ENCODE assay signal across 33 mouse cellular contexts in the genomic region with DNA sequence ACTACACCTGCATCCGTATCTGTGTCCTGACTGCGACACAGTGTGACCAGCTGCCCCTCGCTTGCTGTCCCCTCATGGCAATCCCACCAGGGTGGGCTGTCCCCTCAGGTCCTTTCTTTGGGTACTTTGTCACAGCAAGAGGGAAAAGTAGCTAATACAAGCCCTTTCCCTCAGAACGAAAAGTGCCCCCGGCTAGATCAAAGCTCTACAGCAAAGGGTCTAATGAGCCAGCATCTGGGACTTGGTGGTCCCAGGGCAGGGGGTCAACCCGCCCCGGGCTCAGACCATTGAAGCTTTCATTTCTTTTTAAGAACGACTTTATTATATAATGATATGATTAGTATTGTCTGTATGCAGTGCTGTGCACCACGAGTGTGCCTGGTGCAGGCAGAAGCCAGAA. TPM values are rescaled to one million over a fixed set of nuclear protein-coding genes. Genes with fewer than 3 reads are reported as not detected.
DNase-seq lines count a peak whose midpoint lies in the region; ATAC-seq and TF ChIP-seq lines count a peak whose summit lies in the region.
"Had no signal": no experiment of that assay in that cellular context is flagged by ENCODE, and none has a peak within 500 bp of the region (broad histone marks: within the 10 kb centered on the region; RNA-seq: fewer than 3 reads in every experiment).

No protein-coding gene starts in this region.

- no peak for TF ChIP-seq CTCF in midbrain, postnatal 0 days (IDR thresholded peaks at IDR 0.05)

- H3K4me3 ChIP-seq in heart, embryonic 10.5 days: no peak overlapping the region
- no peak overlapping the region for H3K4me3 ChIP-seq in midbrain, embryonic 11.5 days (ENCODE audit: low read depth, low read length)
- no peak overlapping the region for H3K4me3 ChIP-seq in midbrain, postnatal 0 days (ENCODE audit: low read depth, low read length)
- H3K4me3 ChIP-seq: embryonic facial prominence, embryonic 13.5 days; erythroblast, embryonic 14.5 days; forebrain, embryonic 13.5 days; gastrocnemius, adult 2 months; hindbrain, embryonic 10.5 days had no signal

- no peak overlapping the region for H3K9ac ChIP-seq in midbrain, embryonic 11.5 days (ENCODE audit: low read length)
- no peak overlapping the region for H3K9ac ChIP-seq in midbrain, postnatal 0 days (replicated peaks; ENCODE audit: low read length, poor library complexity, severe bottlenecking)
- H3K9ac ChIP-seq: embryonic facial prominence, embryonic 13.5 days; forebrain, embryonic 13.5 days had no signal

- peak; percentile 55 for DNase-seq in heart, embryonic 10.5 days (ENCODE audit: low spot score)
- no peak for DNase-seq in heart, postnatal 4 days
- DNase-seq in midbrain, embryonic 11.5 days (ENCODE audit: low spot score, missing footprints): no peak
- no peak for DNase-seq in midbrain, postnatal 0 days (ENCODE audit: low spot score)
- DNase-seq in testis, postnatal 10 days (ENCODE audit: low spot score): peak; percentile 27
- DNase-seq in testis, postnatal 14 days (ENCODE audit: low spot score): no peak
- DNase-seq: adrenal gland, adult 2 months; adrenal gland, postnatal 14 days; cerebellum, adult 11 months; cerebellum, adult 2 months; cerebellum, adult 9-11 months; cerebellum, postnatal 25 days; gastrocnemius, adult 2 months; gastrocnemius, postnatal 14 days; heart, adult 18-20 months had no signal

- 0 out of 2 replicates have a peak, but pooled peaks have one; percentile 9 for ATAC-seq in midbrain, embryonic 11.5 days (ENCODE audit: low FRiP score)
- no peak for ATAC-seq in midbrain, postnatal 0 days (ENCODE audit: low FRiP score)
- no peak for ATAC-seq in megakaryocyte, adult 5-6 weeks (ENCODE audit: poor library complexity, severe bottlenecking)
- ATAC-seq: CD4-positive, CD25-positive, alpha-beta regulatory T cell, adult 4 months; forebrain, embryonic 13.5 days; forebrain, embryonic 16.5 days; hindbrain, postnatal 0 days; inflammation-experienced regulatory T-cells, adult 6 months; intestine, embryonic 16.5 days had no signal

- H3K36me3 ChIP-seq in heart, embryonic 10.5 days: no peaks in the 10 kb centered on the region
- H3K36me3 ChIP-seq in midbrain, embryonic 11.5 days (ENCODE audit: control insufficient read depth, insufficient read depth, low read length): no peaks in the 10 kb centered on the region
- no peaks in the 10 kb centered on the region for H3K36me3 ChIP-seq in midbrain, postnatal 0 days (ENCODE audit: insufficient read depth, low read length)
- H3K36me3 ChIP-seq: embryonic facial prominence, embryonic 13.5 days; hindbrain, embryonic 10.5 days had no signal

- no peak overlapping the region for H3K27ac ChIP-seq in heart, embryonic 10.5 days
- H3K27ac ChIP-seq in midbrain, embryonic 11.5 days (ENCODE audit: low read depth, low read length): no peak overlapping the region
- H3K27ac ChIP-seq in midbrain, postnatal 0 days (ENCODE audit: low read depth, low read length): no peak overlapping the region
- H3K27ac ChIP-seq: embryonic facial prominence, embryonic 13.5 days; forebrain, embryonic 13.5 days; gastrocnemius, adult 2 months; hindbrain, embryonic 10.5 days; hindbrain, postnatal 0 days had no signal

- H3K27me3 ChIP-seq in heart, embryonic 10.5 days (ENCODE audit: insufficient read depth, poor library complexity, severe bottlenecking): peaks cover 19% of the 10 kb centered on the region
- no peaks in the 10 kb centered on the region for H3K27me3 ChIP-seq in midbrain, embryonic 11.5 days (ENCODE audit: control insufficient read depth, insufficient read depth, low read length)
- H3K27me3 ChIP-seq in midbrain, postnatal 0 days (ENCODE audit: insufficient read depth, low read length): no peaks in the 10 kb centered on the region

- no peak overlapping the region for H3K4me2 ChIP-seq in midbrain, embryonic 11.5 days
- H3K4me2 ChIP-seq in midbrain, postnatal 0 days (ENCODE audit: low read depth, low read length, poor library complexity, severe bottlenecking): no peak overlapping the region
- H3K4me2 ChIP-seq: embryonic facial prominence, embryonic 13.5 days; forebrain, embryonic 13.5 days had no signal

- no peaks in the 10 kb centered on the region for H3K4me1 ChIP-seq in heart, embryonic 10.5 days
- no peaks in the 10 kb centered on the region for H3K4me1 ChIP-seq in midbrain, embryonic 11.5 days (ENCODE audit: control insufficient read depth, insufficient read depth, low read length)
- no peaks in the 10 kb centered on the region for H3K4me1 ChIP-seq in midbrain, postnatal 0 days (ENCODE audit: insufficient read depth, low read length)
- H3K4me1 ChIP-seq: embryonic facial prominence, embryonic 13.5 days; forebrain, embryonic 13.5 days had no signal

- 73% methylated on average over 9 of the region's 9 CpGs for WGBS in heart, embryonic 10.5 days
- 62% methylated on average over 9 of the region's 9 CpGs for WGBS in midbrain, embryonic 11.5 days
- WGBS in midbrain, postnatal 0 days: 54% methylated on average over 9 of the region's 9 CpGs

- H3K9me3 ChIP-seq in heart, embryonic 10.5 days: no peaks in the 10 kb centered on the region
- no peaks in the 10 kb centered on the region for H3K9me3 ChIP-seq in midbrain, embryonic 11.5 days (ENCODE audit: control insufficient read depth, low read length)
- no peaks in the 10 kb centered on the region for H3K9me3 ChIP-seq in midbrain, postnatal 0 days (ENCODE audit: low read length)
- H3K9me3 ChIP-seq: embryonic facial prominence, embryonic 13.5 days; hindbrain, embryonic 10.5 days had no signal

RNA-seq across cellular contexts. Expression of a gene that starts 8.9 kb away (rescaled TPM):
- polyA plus RNA-seq in heart, embryonic 10.5 days (2016; fragmentation: Nextera tagmentation; extraction: Ambion mirVana): not detected in 2 replicates
- total RNA-seq in heart, postnatal 4 days (2021): not detected
- not detected in 2 replicates for polyA plus RNA-seq in midbrain, embryonic 11.5 days (2014; fragmentation: Nextera tagmentation; extraction: Ambion mirVana)
- not detected in 2 replicates for total RNA-seq in midbrain, postnatal 0 days (2014; rRNA removed)
- polyA plus RNA-seq in midbrain, postnatal 0 days (2015; fragmentation: Nextera tagmentation; extraction: Ambion mirVana): not detected in 2 replicates
- total RNA-seq in megakaryocyte, adult 5-6 weeks (2015): not detected in 2 replicates
- total RNA-seq in megakaryocyte, adult 5-6 weeks (2017): not detected in 2 replicates
- total RNA-seq: adrenal gland, adult 2 months; adrenal gland, postnatal 14 days; adrenal gland, postnatal 4 days; common myeloid progenitor, adult 5-6 weeks; gastrocnemius, adult 2 months; gastrocnemius, postnatal 14 days; gastrocnemius, postnatal 4 days; heart, adult 18-20 months; heart, postnatal 25 days; hindbrain, postnatal 0 days; MEL had no signal
- polyA plus RNA-seq: adrenal gland, adult 2 months; C2C12; CD4-positive, CD25-positive, alpha-beta regulatory T cell, adult 4 months; cerebellum, adult 2 months; embryonic facial prominence, embryonic 13.5 days; erythroblast, embryonic 14.5 days; forebrain, embryonic 13.5 days; forebrain, embryonic 16.5 days; heart, embryonic 14.5 days; heart, postnatal 0 days; hindbrain, embryonic 10.5 days; hindbrain, postnatal 0 days; inflammation-experienced regulatory T-cells, adult 6 months; intestine, embryonic 16.5 days had no signal

RNA-seq across cellular contexts. Expression of a gene that starts 23.3 kb away (rescaled TPM):
- polyA plus RNA-seq in heart, embryonic 10.5 days (2016; fragmentation: Nextera tagmentation; extraction: Ambion mirVana): 46.6 and 53.9 TPM in 2 replicates
- total RNA-seq in heart, postnatal 4 days (2021): 10 to 100 TPM; 19.7 to 21.9 TPM
- polyA plus RNA-seq in midbrain, embryonic 11.5 days (2014; fragmentation: Nextera tagmentation; extraction: Ambion mirVana): 33.0 and 41.8 TPM in 2 replicates
- 95.6 and 98.8 TPM in 2 replicates for total RNA-seq in midbrain, postnatal 0 days (2014; rRNA removed)
- polyA plus RNA-seq in midbrain, postnatal 0 days (2015; fragmentation: Nextera tagmentation; extraction: Ambion mirVana): 43.3 and 46.6 TPM in 2 replicates
- 5.8 and 7.3 TPM in 2 replicates for total RNA-seq in megakaryocyte, adult 5-6 weeks (2015)
- total RNA-seq in megakaryocyte, adult 5-6 weeks (2017): 9.4 and 19.5 TPM in 2 replicates

RNA-seq across cellular contexts. Expression of a gene that starts 35.5 kb away (rescaled TPM):
- not detected in 2 replicates for polyA plus RNA-seq in heart, embryonic 10.5 days (2016; fragmentation: Nextera tagmentation; extraction: Ambion mirVana)
- under 1 TPM; 0.10 to 0.11 TPM for total RNA-seq in heart, postnatal 4 days (2021)
- 0.10 and 0.12 TPM in 2 replicates for polyA plus RNA-seq in midbrain, embryonic 11.5 days (2014; fragmentation: Nextera tagmentation; extraction: Ambion mirVana)
- 43.6 and 45.2 TPM in 2 replicates for total RNA-seq in midbrain, postnatal 0 days (2014; rRNA removed)
- 1.7 and 1.8 TPM in 2 replicates for polyA plus RNA-seq in midbrain, postnatal 0 days (2015; fragmentation: Nextera tagmentation; extraction: Ambion mirVana)
- not detected in 2 replicates for total RNA-seq in megakaryocyte, adult 5-6 weeks (2015)
- total RNA-seq in megakaryocyte, adult 5-6 weeks (2017): not detected in 2 replicates
- total RNA-seq: common myeloid progenitor, adult 5-6 weeks; heart, postnatal 25 days; MEL had no signal
- polyA plus RNA-seq: CD4-positive, CD25-positive, alpha-beta regulatory T cell, adult 4 months; embryonic facial prominence, embryonic 13.5 days; erythroblast, embryonic 14.5 days; heart, embryonic 14.5 days; heart, postnatal 0 days; inflammation-experienced regulatory T-cells, adult 6 months had no signal

RNA-seq across cellular contexts. Expression of a gene that starts 44.7 kb away (rescaled TPM):
- 16.8 and 24.1 TPM in 2 replicates for polyA plus RNA-seq in heart, embryonic 10.5 days (2016; fragmentation: Nextera tagmentation; extraction: Ambion mirVana)
- 1 to 10 TPM; 5.7 to 6.0 TPM for total RNA-seq in heart, postnatal 4 days (2021)
- 10.5 and 13.4 TPM in 2 replicates for polyA plus RNA-seq in midbrain, embryonic 11.5 days (2014; fragmentation: Nextera tagmentation; extraction: Ambion mirVana)
- total RNA-seq in midbrain, postnatal 0 days (2014; rRNA removed): 34.6 and 56.9 TPM in 2 replicates
- polyA plus RNA-seq in midbrain, postnatal 0 days (2015; fragmentation: Nextera tagmentation; extraction: Ambion mirVana): 22.7 and 25.6 TPM in 2 replicates
- 13.5 and 14.7 TPM in 2 replicates for total RNA-seq in megakaryocyte, adult 5-6 weeks (2015)
- 3.9 and 5.1 TPM in 2 replicates for total RNA-seq in megakaryocyte, adult 5-6 weeks (2017)

RNA-seq across cellular contexts. Expression of a gene that starts 59.4 kb away (rescaled TPM):
- 2.7 and 6.3 TPM in 2 replicates for polyA plus RNA-seq in heart, embryonic 10.5 days (2016; fragmentation: Nextera tagmentation; extraction: Ambion mirVana)
- 1 to 10 TPM; 3.2 to 3.7 TPM for total RNA-seq in heart, postnatal 4 days (2021)
- 11.4 and 13.0 TPM in 2 replicates for polyA plus RNA-seq in midbrain, embryonic 11.5 days (2014; fragmentation: Nextera tagmentation; extraction: Ambion mirVana)
- total RNA-seq in midbrain, postnatal 0 days (2014; rRNA removed): 74.5 and 78.2 TPM in 2 replicates
- polyA plus RNA-seq in midbrain, postnatal 0 days (2015; fragmentation: Nextera tagmentation; extraction: Ambion mirVana): 25.9 and 26.2 TPM in 2 replicates
- total RNA-seq in megakaryocyte, adult 5-6 weeks (2015): not detected in 2 replicates
- not detected in 2 replicates for total RNA-seq in megakaryocyte, adult 5-6 weeks (2017)
- total RNA-seq: common myeloid progenitor, adult 5-6 weeks; MEL had no signal
- polyA plus RNA-seq: CD4-positive, CD25-positive, alpha-beta regulatory T cell, adult 4 months; erythroblast, embryonic 14.5 days; inflammation-experienced regulatory T-cells, adult 6 months had no signal

Comparison
In these comparisons a context has a peak if more than half of its experiments do, and no peak if none do; other contexts are left out.
1. DNase-seq: peak in heart, embryonic 10.5 days (single experiment) and testis, postnatal 10 days (single experiment); none in heart, postnatal 4 days (single experiment), midbrain, embryonic 11.5 days (single experiment), midbrain, postnatal 0 days (single experiment) and testis, postnatal 14 days (single experiment).
2. RNA of a gene that starts 35.5 kb away (total RNA-seq): 43.6 to 45.2 TPM in midbrain, postnatal 0 days; 0.10 to 0.11 TPM in heart, postnatal 4 days and not detected in megakaryocyte, adult 5-6 weeks; every median in the first group is over 10 times any median in the second.